Mouse (Mus musculus) ovary, adult 2 months (tissue): ENCODE measurements around the gene Olfr1112. TPM values are rescaled to one million over a fixed set of nuclear protein-coding genes. Genes with fewer than 3 reads are reported as not detected.

Experiments used
- polyA plus RNA-seq: library from polyadenylated mRNA; depleted of rRNA; stranded (reverse); fragments of >200 nt; gene quantifications from 2 replicates; pipeline ENCODE4 v1.2.3, GENCODE M21; 2012; rRNA removed

Gene Olfr1112
- not detected in 2 replicates for polyA plus RNA-seq

DNA sequence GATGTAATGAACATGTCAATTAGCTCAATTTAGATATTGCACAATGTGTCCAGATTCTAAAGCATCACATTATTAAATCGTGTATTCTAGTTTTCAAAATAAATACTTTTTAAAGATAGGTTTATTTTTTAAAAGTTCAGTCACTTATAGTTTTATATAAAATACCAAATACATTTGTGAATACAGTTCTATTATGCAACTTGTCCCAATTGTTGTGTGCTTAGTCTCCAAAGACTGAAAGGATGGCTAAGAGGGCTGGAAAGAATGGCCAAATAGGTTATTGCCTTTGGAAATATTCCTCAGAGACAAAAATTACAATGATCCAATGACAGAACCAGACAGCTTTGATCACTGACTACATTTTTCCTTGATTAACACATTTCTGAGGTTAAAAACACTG, at the start of gene Olfr1112:
Gene Olfr1112 (plus strand): TSS at position 301 of the 400 bp plus-strand sequence.

DNA sequence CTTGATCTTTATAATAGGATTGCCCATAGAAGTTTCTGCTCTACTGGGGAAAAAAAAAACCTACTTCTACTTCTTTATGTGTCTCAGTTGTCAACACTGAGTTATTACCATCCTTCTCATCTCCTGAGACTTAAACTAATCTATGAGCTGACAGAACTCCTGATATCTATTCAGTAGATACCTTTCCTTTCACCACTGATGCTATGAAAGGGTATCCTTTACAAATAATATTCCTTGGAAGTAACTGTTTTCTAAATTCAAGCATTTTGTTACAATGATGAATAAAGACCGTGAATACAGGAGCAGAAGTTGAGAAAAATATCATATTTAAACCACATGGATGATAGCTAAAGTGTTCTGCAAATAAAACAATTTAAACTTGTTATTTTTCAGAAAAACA, 47.4 kb upstream of the Olfr1112 start, which contains the start of gene Olfr1110:
Gene Olfr1110 (minus strand): TSS at position 101 of the 400 bp plus-strand sequence.

DNA sequence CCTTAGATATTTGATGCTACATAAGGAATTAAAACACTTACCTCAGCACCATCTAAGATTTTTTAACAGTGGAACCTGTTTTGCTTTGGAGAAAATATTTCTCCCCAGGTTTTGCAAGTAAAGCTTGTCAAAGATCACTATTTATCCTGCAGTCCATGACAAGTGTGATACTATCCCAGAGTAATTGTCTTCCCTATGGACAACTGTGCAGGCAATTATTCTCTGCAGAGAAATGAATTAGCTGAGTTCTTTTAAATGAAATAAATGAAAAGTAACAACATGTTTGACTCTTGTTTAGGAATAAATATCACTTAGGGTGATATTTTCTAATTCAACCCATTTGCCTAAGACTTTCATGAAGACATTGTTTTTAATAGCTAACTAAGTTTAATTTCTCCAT, 35.1 kb upstream of the Olfr1112 start, which contains the start of gene Olfr1111:
Gene Olfr1111 (minus strand): TSS at position 101 of the 400 bp plus-strand sequence.

DNA sequence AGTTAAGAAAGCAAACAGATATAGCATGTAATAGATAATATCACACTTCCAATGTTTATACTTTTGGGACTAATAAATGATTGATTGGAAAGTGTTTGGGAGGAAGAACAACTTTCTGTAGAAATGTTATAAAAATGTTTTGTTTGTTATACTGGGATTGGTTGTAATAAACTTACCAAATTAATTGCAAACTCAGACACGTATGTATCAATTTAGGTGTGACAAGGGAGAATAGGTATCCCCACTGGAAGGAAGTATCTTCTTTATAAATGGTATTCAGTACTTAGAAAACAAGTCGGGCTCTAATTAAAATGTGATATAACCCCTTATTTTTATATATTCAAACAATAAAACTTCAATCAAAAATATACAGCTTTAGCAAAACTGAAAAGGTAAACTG, 21.1 kb downstream of the Olfr1112 start, which contains the start of gene Olfr1113:
Gene Olfr1113 (plus strand): TSS at position 301 of the 400 bp plus-strand sequence.

Other genes with a start within 250 kb of the Olfr1112 start
- gene Olfr1099, start 227.1 kb upstream of the Olfr1112 start, polyA plus RNA-seq = not detected in 2 replicates
- not detected in 2 replicates for gene Olfr1100, start 207.8 kb upstream of the Olfr1112 start, polyA plus RNA-seq
- gene Olfr1101, start 196.6 kb upstream of the Olfr1112 start, polyA plus RNA-seq = not detected in 2 replicates
- not detected in 2 replicates for gene Olfr1102, start 189.4 kb upstream of the Olfr1112 start, polyA plus RNA-seq
- not detected in 2 replicates for gene Olfr1104, start 160.7 kb upstream of the Olfr1112 start, polyA plus RNA-seq
- gene Olfr1105, start 151.3 kb upstream of the Olfr1112 start, polyA plus RNA-seq = not detected in 2 replicates
- gene Olfr1106, start 135.5 kb upstream of the Olfr1112 start, polyA plus RNA-seq = not detected in 2 replicates
- gene Olfr1107, start 112.0 kb upstream of the Olfr1112 start, polyA plus RNA-seq = not detected in 2 replicates
- not detected in 2 replicates for gene Olfr1109, start 91.8 kb upstream of the Olfr1112 start, polyA plus RNA-seq
- not detected in 2 replicates for gene Olfr259, start 73.2 kb upstream of the Olfr1112 start, polyA plus RNA-seq
- not detected in 2 replicates for gene Olfr1110, start 47.5 kb upstream of the Olfr1112 start, polyA plus RNA-seq
- not detected in 2 replicates for gene Olfr1111, start 35.2 kb upstream of the Olfr1112 start, polyA plus RNA-seq
- gene Olfr1113, start 21.2 kb downstream of the Olfr1112 start, polyA plus RNA-seq = not detected in 2 replicates
- gene Olfr1115, start 60.2 kb downstream of the Olfr1112 start, polyA plus RNA-seq = not detected in 2 replicates
- not detected in 2 replicates for gene Olfr1116, start 79.7 kb downstream of the Olfr1112 start, polyA plus RNA-seq
- gene Olfr1118, start 119.8 kb downstream of the Olfr1112 start, polyA plus RNA-seq = not detected in 2 replicates
- gene Olfr1120, start 167.0 kb downstream of the Olfr1112 start, polyA plus RNA-seq = not detected in 2 replicates
- not detected in 2 replicates for gene Olfr1121, start 182.1 kb downstream of the Olfr1112 start, polyA plus RNA-seq
- not detected in 2 replicates for gene Olfr1122, start 198.1 kb downstream of the Olfr1112 start, polyA plus RNA-seq
- not detected in 2 replicates for gene Olfr1123, start 228.8 kb downstream of the Olfr1112 start, polyA plus RNA-seq
- gene Olfr1124, start 242.5 kb downstream of the Olfr1112 start, polyA plus RNA-seq = not detected in 2 replicates